Mouse (Mus musculus): ENCODE measurements around the gene Rras. TPM values are rescaled to one million over a fixed set of nuclear protein-coding genes. Genes with fewer than 3 reads are reported as not detected.
"Not testable (repeated sequence)": the region's sequence is repeated elsewhere in the genome, so short reads cannot be mapped to it uniquely, and the experiment has no call there.

The Rras gene
- polyA plus RNA-seq, 1 experiment from 2014 or later, result 15.5 TPM

- ATAC-seq (replicated peaks; ENCODE audit: low FRiP score), result no peak
- no peak for DNase-seq (ENCODE audit: low spot score)
- Histone ChIP-seq H3K9me3 (ENCODE audit: control insufficient read depth, low read length) (no peaks in the 10 kb centered on the region), H3K9ac (ENCODE audit: low read length) (peak overlapping the region; percentile 93), H3K27ac (ENCODE audit: low read depth, low read length) (peak overlapping the region; percentile 19; the same call in 1 of the 2 replicates), H3K36me3 (ENCODE audit: control insufficient read depth, insufficient read depth, low read length) (peaks cover 15% of the 10 kb centered on the region), H3K4me2 (ENCODE audit: low read depth, low read length, severe bottlenecking) (peak overlapping the region; percentile 79), H3K27me3 (ENCODE audit: control insufficient read depth, insufficient read depth, low read length) (no peaks in the 10 kb centered on the region), H3K4me3 (ENCODE audit: low read depth, low read length) (peak overlapping the region; percentile 96), H3K4me1 (replicated peaks; ENCODE audit: control insufficient read depth, insufficient read depth, low read length) (peaks cover 12% of the 10 kb centered on the region; the same call in 1 of the 2 replicates)
- WGBS, result 1% methylated on average over 20 of the region's 20 CpGs
These were observed 2.3 kb upstream of the Rras start for GRCm38 (mm10) chr7:45015344-45015956.

GRCm38 (mm10) chr7:45015957-45016612 is 1.7 kb upstream of the Rras start, which contains the start of gene Scaf1:
Gene Scaf1, minus strand, starts transcription at chr7:45016363.
- Histone ChIP-seq H3K36me3 (ENCODE audit: control insufficient read depth, insufficient read depth, low read length) (peaks cover 15% of the 10 kb centered on the region), H3K9ac (ENCODE audit: low read length) (peak within 1 kb of the TSS; percentile 93), H3K27me3 (ENCODE audit: control insufficient read depth, insufficient read depth, low read length) (no peaks in the 10 kb centered on the region), H3K4me3 (ENCODE audit: low read depth, low read length) (peak within 1 kb of the TSS; percentile 96), H3K4me1 (replicated peaks; ENCODE audit: control insufficient read depth, insufficient read depth, low read length) (peaks cover 12% of the 10 kb centered on the region; the same call in 1 of the 2 replicates), H3K4me2 (ENCODE audit: low read depth, low read length, severe bottlenecking) (peak within 1 kb of the TSS; percentile 99), H3K27ac (ENCODE audit: low read depth, low read length) (peak within 1 kb of the TSS; percentile 85), H3K9me3 (ENCODE audit: control insufficient read depth, low read length) (no peaks in the 10 kb centered on the region)
- WGBS, result under 1% methylated on average over 67 of the region's 69 CpGs
- DNase-seq (ENCODE audit: low spot score) (peak; percentile 100), ATAC-seq (replicated peaks; ENCODE audit: low FRiP score) (peak; percentile 89)

- DNase-seq (ENCODE audit: low spot score) (no peak), ATAC-seq (replicated peaks; ENCODE audit: low FRiP score) (no peak; the same call in 1 of the 2 replicates)
These were observed 1.0 kb upstream of the Rras start for GRCm38 (mm10) chr7:45016761-45017160.

GRCm38 (mm10) chr7:45019031-45019571 is 1.3 kb downstream of the Rras start:
- Histone ChIP-seq H3K27ac (ENCODE audit: low read depth, low read length) (no peak overlapping the region), H3K36me3 (ENCODE audit: control insufficient read depth, insufficient read depth, low read length) (no peaks in the 10 kb centered on the region), H3K9ac (ENCODE audit: low read length) (no peak overlapping the region), H3K27me3 (ENCODE audit: control insufficient read depth, insufficient read depth, low read length) (no peaks in the 10 kb centered on the region), H3K4me1 (replicated peaks; ENCODE audit: control insufficient read depth, insufficient read depth, low read length) (peaks cover 12% of the 10 kb centered on the region; the same call in 1 of the 2 replicates), H3K4me3 (ENCODE audit: low read depth, low read length) (no peak overlapping the region), H3K9me3 (ENCODE audit: control insufficient read depth, low read length) (no peaks in the 10 kb centered on the region), H3K4me2 (ENCODE audit: low read depth, low read length, severe bottlenecking) (no peak overlapping the region)
- no peak for DNase-seq (ENCODE audit: low spot score)
- 39% methylated on average over 8 of the region's 8 CpGs for WGBS
- ATAC-seq (replicated peaks; ENCODE audit: low FRiP score), result no peak

More at GRCm38 (mm10) chr7:45016761-45017160, 1.0 kb upstream of the Rras start:
- Histone ChIP-seq H3K4me1 (replicated peaks; ENCODE audit: control insufficient read depth, insufficient read depth, low read length) (peaks cover 12% of the 10 kb centered on the region; the same call in 1 of the 2 replicates), H3K27me3 (ENCODE audit: control insufficient read depth, insufficient read depth, low read length) (no peaks in the 10 kb centered on the region), H3K9ac (ENCODE audit: low read length) (peak overlapping the region; percentile 53), H3K27ac (ENCODE audit: low read depth, low read length) (peak overlapping the region; percentile 85), H3K9me3 (ENCODE audit: control insufficient read depth, low read length) (no peaks in the 10 kb centered on the region), H3K36me3 (ENCODE audit: control insufficient read depth, insufficient read depth, low read length) (peaks cover 12% of the 10 kb centered on the region), H3K4me3 (ENCODE audit: low read depth, low read length) (peak overlapping the region; percentile 96), H3K4me2 (ENCODE audit: low read depth, low read length, severe bottlenecking) (peak overlapping the region; percentile 99)
- WGBS, result 1% methylated on average over 4 of the region's 4 CpGs

- Histone ChIP-seq H3K9ac (ENCODE audit: low read length) (no peak overlapping the region), H3K4me3 (ENCODE audit: low read depth, low read length) (no peak overlapping the region), H3K9me3 (ENCODE audit: control insufficient read depth, low read length) (no peaks in the 10 kb centered on the region), H3K36me3 (ENCODE audit: control insufficient read depth, insufficient read depth, low read length) (no peaks in the 10 kb centered on the region), H3K4me2 (ENCODE audit: low read depth, low read length, severe bottlenecking) (no peak overlapping the region), H3K27me3 (ENCODE audit: control insufficient read depth, insufficient read depth, low read length) (no peaks in the 10 kb centered on the region), H3K4me1 (replicated peaks; ENCODE audit: control insufficient read depth, insufficient read depth, low read length) (peaks cover 8% of the 10 kb centered on the region; the same call in 1 of the 2 replicates), H3K27ac (ENCODE audit: low read depth, low read length) (no peak overlapping the region)
- DNase-seq (ENCODE audit: low spot score) (no peak), ATAC-seq (replicated peaks; ENCODE audit: low FRiP score) (no peak)
- WGBS, result 79% methylated on average over 9 of the region's 9 CpGs
These were observed 2.5 kb downstream of the Rras start for GRCm38 (mm10) chr7:45020225-45020624.

GRCm38 (mm10) chr7:45023711-45024110 is 6.0 kb downstream of the Rras start:
- ATAC-seq (replicated peaks; ENCODE audit: low FRiP score); H3K4me3 ChIP-seq (ENCODE audit: low read depth, low read length); H3K27ac ChIP-seq (ENCODE audit: low read depth, low read length); H3K4me2 ChIP-seq (ENCODE audit: low read depth, low read length, severe bottlenecking); H3K27me3 ChIP-seq (ENCODE audit: control insufficient read depth, insufficient read depth, low read length); DNase-seq (ENCODE audit: low spot score); H3K4me1 ChIP-seq (replicated peaks; ENCODE audit: control insufficient read depth, insufficient read depth, low read length); H3K9ac ChIP-seq (ENCODE audit: low read length); H3K9me3 ChIP-seq (ENCODE audit: control insufficient read depth, low read length): not testable (repeated sequence)
- 87% methylated on average over 5 of the region's 5 CpGs for WGBS
- peaks cover 13% of the 10 kb centered on the region for H3K36me3 ChIP-seq (ENCODE audit: control insufficient read depth, insufficient read depth, low read length)

GRCm38 (mm10) chr7:45024281-45025248 is 6.8 kb downstream of the Rras start:
- H3K9ac ChIP-seq (ENCODE audit: low read length), result no peak overlapping the region
- no peaks in the 10 kb centered on the region for H3K9me3 ChIP-seq (ENCODE audit: control insufficient read depth, low read length)
- no peaks in the 10 kb centered on the region for H3K27me3 ChIP-seq (ENCODE audit: control insufficient read depth, insufficient read depth, low read length)
- peaks cover 17% of the 10 kb centered on the region for H3K36me3 ChIP-seq (ENCODE audit: control insufficient read depth, insufficient read depth, low read length)
- no peak for DNase-seq (ENCODE audit: low spot score)
- no peak overlapping the region for H3K27ac ChIP-seq (ENCODE audit: low read depth, low read length)
- no peaks in the 10 kb centered on the region for H3K4me1 ChIP-seq (replicated peaks; ENCODE audit: control insufficient read depth, insufficient read depth, low read length)
- no peak overlapping the region for H3K4me3 ChIP-seq (ENCODE audit: low read depth, low read length)
- ATAC-seq (replicated peaks; ENCODE audit: low FRiP score), result no peak
- no peak overlapping the region for H3K4me2 ChIP-seq (ENCODE audit: low read depth, low read length, severe bottlenecking)
- WGBS, result 89% methylated on average over 15 of the region's 15 CpGs
